Mouse (Mus musculus) ES-E14 (cell line): Measurements from ENCODE around the gene Slc44a1. TPM values are rescaled to one million over a fixed set of nuclear protein-coding genes. Genes with fewer than 3 reads are reported as not detected.

Experiments used
- DNase-seq: peaks from one replicate; pipeline ENCODE4 v3.0.0-alpha.2; 2013; ENCODE audit warnings: low read depth, low spot score
- H3K27ac ChIP-seq: 2 replicates; pipeline ENCODE4 v1.5.1; 2012; ENCODE audit warnings: low read depth, mild to moderate bottlenecking, low read length, moderate library complexity, mixed read lengths; ENCODE audit not compliant: poor library complexity, insufficient read depth, severe bottlenecking
- H3K36me3 ChIP-seq: 2 replicates; pipeline ENCODE4 v1.6.1; 2012; ENCODE audit warnings: mild to moderate bottlenecking, low read length, moderate library complexity, mixed read lengths; ENCODE audit not compliant: control insufficient read depth, poor library complexity, insufficient read depth, severe bottlenecking
- H3K4me1 ChIP-seq, 2 experiments: fragments of 150-350 bp in 1 of 2; sonication (generic) in 1 of 2; 2 replicates each; pipeline ENCODE4 v1.6.1; 2012; ENCODE audit warnings: low read length in 2 of 2, mild to moderate bottlenecking in 1 of 2, mixed read lengths in 1 of 2; ENCODE audit not compliant: control insufficient read depth in 2 of 2, insufficient read depth in 2 of 2, poor library complexity in 1 of 2
- H3K4me3 ChIP-seq, 2 experiments: fragments of 150-350 bp in 1 of 2; sonication (generic) in 1 of 2; 2 replicates each; pipeline ENCODE4 v1.5.1; 2012; ENCODE audit warnings: low read length in 2 of 2, low read depth in 1 of 2, mild to moderate bottlenecking in 1 of 2, mixed read lengths in 1 of 2; ENCODE audit not compliant: insufficient read depth in 1 of 2, poor library complexity in 1 of 2, severe bottlenecking in 1 of 2
- H3K9ac ChIP-seq: 2 replicates; pipeline ENCODE4 v1.6.1; 2012; ENCODE audit warnings: low read depth, mild to moderate bottlenecking, low read length, mixed read lengths; ENCODE audit not compliant: poor library complexity, insufficient read depth, severe bottlenecking
- H3K9me3 ChIP-seq: fragments of 150-350 bp; sonication (generic); 2 replicates; pipeline ENCODE4 v1.6.1; 2012; ENCODE audit warnings: low read depth, mild to moderate bottlenecking, low read length; ENCODE audit not compliant: control insufficient read depth, insufficient read depth
- CHD2 ChIP-seq: IDR thresholded peaks from 2 replicates; pipeline ENCODE4 v1.6.1; 2014; ENCODE audit warnings: mild to moderate bottlenecking, low read depth, low read length, inconsistent platforms
- HCFC1 ChIP-seq: IDR thresholded peaks from 2 replicates; pipeline ENCODE4 v1.6.1; 2012; ENCODE audit warnings: low read length, inconsistent platforms, borderline replicate concordance; ENCODE audit not compliant: insufficient read depth
- MAFK ChIP-seq: IDR thresholded peaks from 2 replicates; pipeline ENCODE4 v1.6.1; 2014; ENCODE audit warnings: mild to moderate bottlenecking, low read depth, low read length, inconsistent platforms; ENCODE audit not compliant: insufficient read depth
- ZC3H11A ChIP-seq: IDR thresholded peaks from 2 replicates; pipeline ENCODE4 v1.6.1; 2012; ENCODE audit warnings: low read depth, mild to moderate bottlenecking, inconsistent platforms, low read length, borderline replicate concordance
- ZNF384 ChIP-seq: IDR thresholded peaks from 2 replicates; pipeline ENCODE4 v1.6.1; 2012; ENCODE audit warnings: low read depth, low read length, inconsistent platforms
- in situ Hi-C, 2 experiments: fragments of 600-800 bp; cut with MboI; formaldehyde crosslinking; loops; one replicate each; pipeline ENCODE4 v1.15.1; 2025; ENCODE audit warnings: low sequenced_read_pairs in 2 of 2, inconsistent platforms in 1 of 2; ENCODE audit not compliant: unreplicated experiment in 2 of 2
- total RNA-seq: library from RNA; depleted of rRNA; stranded (reverse); fragments of 300-350 nt; gene quantifications from 2 replicates; pipeline ENCODE4 v1.2.3, GENCODE M21; 2012

Gene Slc44a1
- total RNA-seq, 1 experiment, result 48.0 TPM

DNA sequence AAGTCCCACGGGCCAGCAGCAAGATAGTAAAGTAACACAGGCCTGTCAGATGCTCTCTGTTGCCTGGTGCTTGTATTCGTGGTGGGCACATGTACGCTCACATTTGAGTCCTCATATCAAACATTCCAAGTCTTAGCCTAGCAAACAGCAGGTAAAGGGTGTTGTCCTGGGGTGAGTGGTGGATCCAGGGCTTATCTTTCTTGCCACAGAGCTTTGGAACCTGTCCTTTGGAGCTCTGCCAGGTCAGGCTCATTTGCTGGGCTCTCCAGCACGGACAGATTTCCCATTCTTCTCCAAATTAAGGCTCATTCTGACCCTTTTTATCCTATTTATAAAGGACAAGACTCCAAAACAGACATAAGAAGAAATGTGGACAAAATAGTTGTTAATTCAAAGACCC, 149.9 kb downstream of the Slc44a1 start:
- H3K4me3 ChIP-seq, result no peak overlapping the region
- TF ChIP-seq HCFC1 (no peak), MAFK (no peak), ZC3H11A (no peak), ZNF384 (no peak), CHD2 (no peak)
- in situ Hi-C loops, result loop anchor here (10.0 to 25.0 kb wide), 3 partner anchors 205 to 478 kb away; no protein-coding TSS in a partner anchor
- H3K9me3 ChIP-seq, result no peaks in the 10 kb centered on the region
- H3K27ac ChIP-seq, result no peak overlapping the region
- peaks cover 0 to 2% of the 10 kb centered on the region in 2 experiments; a peak in 1 of 4 replicates for H3K4me1 ChIP-seq
- H3K9ac ChIP-seq, result no peak overlapping the region
- DNase-seq, result no peak
- H3K36me3 ChIP-seq, result no peaks in the 10 kb centered on the region

DNA sequence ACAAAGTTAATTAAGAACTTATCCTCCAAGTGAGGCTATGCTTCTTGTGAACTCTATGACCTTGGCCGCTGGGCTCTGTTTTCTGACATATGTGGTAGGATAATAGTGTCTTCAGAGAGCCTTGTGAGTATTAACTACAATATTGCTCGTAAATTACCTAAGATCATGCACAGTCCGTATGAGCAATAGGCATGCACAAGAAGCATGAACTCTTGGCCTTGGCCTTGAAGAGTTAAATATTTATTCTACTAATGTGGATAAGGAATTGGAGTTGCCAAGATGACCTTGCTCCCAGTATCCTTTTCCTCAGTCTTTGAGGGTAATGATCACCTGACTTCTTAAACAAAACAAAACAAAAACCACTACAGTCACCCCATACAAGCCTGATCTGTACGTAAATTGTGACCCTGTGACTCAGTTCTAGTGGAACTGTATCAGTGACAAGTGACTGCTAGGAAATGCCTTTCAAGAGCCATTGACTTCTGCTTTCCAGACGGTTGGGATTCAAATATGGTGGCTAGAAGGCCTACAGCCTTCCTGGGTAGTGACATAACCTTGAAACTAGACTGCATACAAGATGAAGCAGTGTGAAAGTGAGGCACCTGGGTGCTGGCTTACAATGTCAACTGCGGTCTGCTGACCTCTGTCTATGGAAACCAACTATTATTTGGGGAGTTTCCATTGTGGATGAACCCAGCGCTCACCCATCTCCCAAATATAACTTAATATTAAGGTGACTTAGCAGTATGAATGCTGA, 150.7 kb downstream of the Slc44a1 start:
- TF ChIP-seq ZC3H11A (no peak), ZNF384 (no peak), HCFC1 (no peak), CHD2 (no peak), MAFK (no peak)
- Histone ChIP-seq H3K36me3 (no peaks in the 10 kb centered on the region), H3K4me1 (peaks cover 0 to 2% of the 10 kb centered on the region in 2 experiments; a peak in 1 of 4 replicates), H3K9ac (no peak overlapping the region), H3K4me3 (no peak overlapping the region), H3K27ac (no peak overlapping the region), H3K9me3 (no peaks in the 10 kb centered on the region)
- in situ Hi-C loops, result loop anchor here (10.0 to 25.0 kb wide), 3 partner anchors 206 to 479 kb away; no protein-coding TSS in a partner anchor
- no peak for DNase-seq

DNA sequence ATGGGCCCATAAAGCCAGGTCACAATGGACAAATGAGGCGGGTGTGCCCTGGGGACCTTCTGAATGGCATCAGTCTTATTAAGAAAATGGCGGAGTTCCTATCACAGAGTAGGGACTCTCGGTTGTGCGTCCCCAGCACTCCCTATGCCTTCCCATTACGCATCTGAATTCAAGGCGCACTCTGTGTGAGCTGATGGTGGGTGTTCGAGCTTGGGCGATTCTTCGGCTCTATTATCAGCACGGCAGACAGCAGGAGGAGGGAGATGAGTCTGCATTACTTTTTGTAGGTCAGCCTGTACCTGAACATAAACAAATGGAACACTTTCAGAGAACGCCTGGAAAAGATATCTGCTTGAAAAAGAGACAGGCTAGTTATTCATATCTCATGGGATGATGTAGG, 151.3 kb downstream of the Slc44a1 start:
- Histone ChIP-seq H3K36me3 (no peaks in the 10 kb centered on the region), H3K4me3 (no peak overlapping the region), H3K4me1 (peaks cover 0 to 2% of the 10 kb centered on the region in 2 experiments; a peak in 1 of 4 replicates), H3K9me3 (no peaks in the 10 kb centered on the region), H3K27ac (no peak overlapping the region), H3K9ac (no peak overlapping the region)
- no peak for TF ChIP-seq MAFK
- no peak for TF ChIP-seq CHD2
- TF ChIP-seq ZNF384, result no peak
- TF ChIP-seq ZC3H11A, result no peak
- no peak for TF ChIP-seq HCFC1
- no peak for DNase-seq
- in situ Hi-C loops, result loop anchor here (10.0 to 25.0 kb wide), 3 partner anchors 207 to 479 kb away; no protein-coding TSS in a partner anchor

DNA sequence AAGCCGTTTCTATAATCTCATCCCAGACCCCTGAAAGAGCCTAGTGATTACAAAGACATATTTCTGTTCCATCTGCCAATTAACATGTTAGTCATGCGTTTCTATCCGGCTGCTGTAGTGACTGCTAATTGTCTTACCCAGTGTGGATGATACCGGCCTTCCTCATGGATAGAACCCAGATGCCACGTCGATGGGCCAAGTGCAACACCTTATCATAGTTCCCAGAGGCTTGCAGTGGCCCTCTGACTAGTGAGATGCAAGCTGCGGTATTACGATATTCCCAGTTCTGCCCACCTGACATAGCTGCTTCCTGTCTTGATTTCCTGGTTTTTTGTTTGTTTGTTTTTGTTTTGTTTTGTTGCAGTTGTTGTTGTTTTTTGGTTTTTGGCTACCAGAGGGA, 151.7 kb downstream of the Slc44a1 start:
- Histone ChIP-seq H3K36me3 (no peaks in the 10 kb centered on the region), H3K4me1 (peaks cover 0 to 2% of the 10 kb centered on the region in 2 experiments; a peak in 1 of 4 replicates), H3K9ac (no peak overlapping the region), H3K4me3 (no peak overlapping the region), H3K9me3 (no peaks in the 10 kb centered on the region), H3K27ac (no peak overlapping the region)
- in situ Hi-C loops, result loop anchor here (10.0 to 25.0 kb wide), 3 partner anchors 207 to 480 kb away; no protein-coding TSS in a partner anchor
- TF ChIP-seq MAFK, result no peak
- TF ChIP-seq ZC3H11A, result no peak
- TF ChIP-seq ZNF384, result no peak
- no peak for TF ChIP-seq CHD2
- TF ChIP-seq HCFC1, result no peak
- no peak for DNase-seq
